Comparison of ENCODE assay signal across 8 mouse cellular contexts in the genomic region with DNA sequence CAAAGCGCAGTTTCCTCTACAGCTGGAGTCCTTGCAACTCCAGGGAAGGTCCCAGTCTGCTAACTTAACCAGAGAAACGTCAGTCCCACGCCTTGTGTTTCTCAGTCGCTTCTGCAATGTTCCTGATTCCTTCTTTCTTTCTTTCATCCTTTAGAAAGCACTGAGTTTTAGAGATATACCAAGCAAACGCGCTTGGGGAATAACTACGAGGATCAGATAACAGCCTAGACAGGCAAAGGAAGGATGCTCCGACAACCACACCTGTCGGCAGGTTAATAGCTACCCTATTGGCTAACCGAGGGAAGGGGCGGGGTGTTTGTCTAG. TPM values are rescaled to one million over a fixed set of nuclear protein-coding genes. Genes with fewer than 3 reads are reported as not detected.
A peak's percentile ranks its signal among the peaks of the same experiment; 100 is the strongest.
DNase-seq lines count a peak whose midpoint lies in the region; ATAC-seq lines count a peak whose summit lies in the region.

No protein-coding gene starts in this region.

- no peak for ATAC-seq in lung, embryonic 15.5 days (ENCODE audit: borderline replicate concordance, extremely low read depth, low FRiP score, low TSS enrichment)
- ATAC-seq in embryonic facial prominence, embryonic 13.5 days (ENCODE audit: insufficient number of reproducible peaks, insufficient read depth, low FRiP score, low TSS enrichment, low read depth): no peak
- ATAC-seq in hindbrain, embryonic 13.5 days (ENCODE audit: low FRiP score): peak; percentile 0; the same call in 1 of the 2 replicates

- H3K4me3 ChIP-seq in lung, embryonic 15.5 days: peak overlapping the region; percentile 88
- H3K4me3 ChIP-seq in embryonic facial prominence, embryonic 13.5 days: peak overlapping the region; percentile 97
- peak overlapping the region; percentile 43 for H3K4me3 ChIP-seq in hindbrain, embryonic 13.5 days
- H3K4me3 ChIP-seq in macrophage (ENCODE audit: inconsistent target): peak overlapping the region; percentile 41

- peak overlapping the region; percentile 64 for H3K4me2 ChIP-seq in lung, embryonic 15.5 days
- H3K4me2 ChIP-seq in embryonic facial prominence, embryonic 13.5 days: peak overlapping the region; percentile 58
- H3K4me2 ChIP-seq in hindbrain, embryonic 13.5 days: peak overlapping the region; percentile 64

- no peak overlapping the region for H3K9ac ChIP-seq in lung, embryonic 15.5 days
- no peak overlapping the region for H3K9ac ChIP-seq in embryonic facial prominence, embryonic 13.5 days
- peak overlapping the region; percentile 35; the same call in 1 of the 2 replicates for H3K9ac ChIP-seq in hindbrain, embryonic 13.5 days

- under 1% methylated on average over 11 of the region's 11 CpGs for WGBS in lung, embryonic 15.5 days
- 1% methylated on average over 11 of the region's 11 CpGs for WGBS in embryonic facial prominence, embryonic 13.5 days
- 3% methylated on average over 11 of the region's 11 CpGs for WGBS in hindbrain, embryonic 13.5 days
- 0% methylated on average over 11 of the region's 11 CpGs for WGBS in macrophage (ENCODE audit: missing documents)

- no peaks in the 10 kb centered on the region for H3K9me3 ChIP-seq in lung, embryonic 15.5 days
- no peaks in the 10 kb centered on the region for H3K9me3 ChIP-seq in embryonic facial prominence, embryonic 13.5 days
- H3K9me3 ChIP-seq in hindbrain, embryonic 13.5 days: no peaks in the 10 kb centered on the region

- no peak for DNase-seq in lung, postnatal 25 days (ENCODE audit: low spot score)
- DNase-seq in thymus, postnatal 36 days: peak; percentile 93 to 94
- DNase-seq in adipocyte (ENCODE audit: low spot score): no peak
- no peak for DNase-seq in layer of hippocampus, adult 9-11 months

- H3K27ac ChIP-seq in lung, embryonic 15.5 days: peak overlapping the region; percentile 82
- no peak overlapping the region; the same call in 1 of the 2 replicates for H3K27ac ChIP-seq in embryonic facial prominence, embryonic 13.5 days
- H3K27ac ChIP-seq in hindbrain, embryonic 13.5 days: peak overlapping the region; percentile 58; the same call in 1 of the 2 replicates
- H3K27ac ChIP-seq in macrophage: peak overlapping the region; percentile 46

- H3K36me3 ChIP-seq in lung, embryonic 15.5 days: peaks cover 32% of the 10 kb centered on the region
- H3K36me3 ChIP-seq in embryonic facial prominence, embryonic 13.5 days: peaks cover 27% of the 10 kb centered on the region
- H3K36me3 ChIP-seq in hindbrain, embryonic 13.5 days: peaks cover 25% of the 10 kb centered on the region
- H3K36me3 ChIP-seq in macrophage (ENCODE audit: inconsistent target): peaks cover 25% of the 10 kb centered on the region; the same call in 1 of the 2 replicates

- peaks cover 33% of the 10 kb centered on the region for H3K4me1 ChIP-seq in lung, embryonic 15.5 days
- peaks cover 27% of the 10 kb centered on the region for H3K4me1 ChIP-seq in embryonic facial prominence, embryonic 13.5 days
- peaks cover 43% of the 10 kb centered on the region for H3K4me1 ChIP-seq in hindbrain, embryonic 13.5 days (replicated peaks)

- H3K79me2 ChIP-seq in macrophage (ENCODE audit: inconsistent target): peaks cover 37% of the 10 kb centered on the region

- H3K27me3 ChIP-seq in lung, embryonic 15.5 days: no peaks in the 10 kb centered on the region
- no peaks in the 10 kb centered on the region for H3K27me3 ChIP-seq in embryonic facial prominence, embryonic 13.5 days
- H3K27me3 ChIP-seq in hindbrain, embryonic 13.5 days: no peaks in the 10 kb centered on the region; the same call in 1 of the 2 replicates

RNA-seq across cellular contexts. Expression of a gene that starts 0.8 kb away (rescaled TPM):
- 51.4 TPM in 2 replicates for polyA plus RNA-seq in lung, embryonic 15.5 days (2015; fragmentation: Nextera tagmentation; extraction: Ambion mirVana)
- 65.6 and 66.0 TPM in 2 replicates for polyA plus RNA-seq in embryonic facial prominence, embryonic 13.5 days (2015; fragmentation: Nextera tagmentation; extraction: Ambion mirVana)
- polyA plus RNA-seq in hindbrain, embryonic 13.5 days (2015; fragmentation: Nextera tagmentation; extraction: Ambion mirVana): 47.1 and 49.9 TPM in 2 replicates
- 100 to 1,000 TPM in 7 of 26 experiments, 10 to 100 TPM in 19; 35.3 to 142 (median 84.0) TPM for total RNA-seq in macrophage (2018; cell fraction: chromatin; rRNA removed)
- 10 to 100 TPM; 15.3 to 44.9 (median 38.9) TPM for total RNA-seq in macrophage (2018; cell fraction: cytosol; rRNA removed)
- 10 to 100 TPM; 29.8 to 82.8 (median 46.2) TPM for total RNA-seq in macrophage (2018; cell fraction: nucleus; rRNA removed)
- 28.4 to 47.4 TPM (median 36.0 TPM) in 3 replicates for polyA plus RNA-seq in macrophage (2018)

RNA-seq across cellular contexts. Expression of a gene that starts 14.5 kb away (rescaled TPM):
- 104 and 105 TPM in 2 replicates for polyA plus RNA-seq in lung, embryonic 15.5 days (2015; fragmentation: Nextera tagmentation; extraction: Ambion mirVana)
- 114 and 122 TPM in 2 replicates for polyA plus RNA-seq in embryonic facial prominence, embryonic 13.5 days (2015; fragmentation: Nextera tagmentation; extraction: Ambion mirVana)
- 99.1 and 105 TPM in 2 replicates for polyA plus RNA-seq in hindbrain, embryonic 13.5 days (2015; fragmentation: Nextera tagmentation; extraction: Ambion mirVana)
- 10 to 100 TPM; 13.8 to 68.0 (median 43.5) TPM for total RNA-seq in macrophage (2018; cell fraction: chromatin; rRNA removed)
- total RNA-seq in macrophage (2018; cell fraction: cytosol; rRNA removed): 10 to 100 TPM; 28.7 to 48.7 (median 39.8) TPM
- total RNA-seq in macrophage (2018; cell fraction: nucleus; rRNA removed): 10 to 100 TPM; 11.9 to 64.8 (median 31.5) TPM
- 35.3 to 71.0 TPM (median 40.2 TPM) in 3 replicates for polyA plus RNA-seq in macrophage (2018)

RNA-seq across cellular contexts. Expression of a gene that starts 14.6 kb away (rescaled TPM):
- polyA plus RNA-seq in lung, embryonic 15.5 days (2015; fragmentation: Nextera tagmentation; extraction: Ambion mirVana): 27.6 and 29.5 TPM in 2 replicates
- polyA plus RNA-seq in embryonic facial prominence, embryonic 13.5 days (2015; fragmentation: Nextera tagmentation; extraction: Ambion mirVana): 29.6 and 31.2 TPM in 2 replicates
- polyA plus RNA-seq in hindbrain, embryonic 13.5 days (2015; fragmentation: Nextera tagmentation; extraction: Ambion mirVana): 32.9 and 37.4 TPM in 2 replicates
- total RNA-seq in macrophage (2018; cell fraction: chromatin; rRNA removed): 10 to 100 TPM in 22 of 26 experiments, 1 to 10 TPM in 4; 4.5 to 53.8 (median 25.3) TPM
- 10 to 100 TPM; 11.7 to 25.0 (median 21.2) TPM for total RNA-seq in macrophage (2018; cell fraction: cytosol; rRNA removed)
- total RNA-seq in macrophage (2018; cell fraction: nucleus; rRNA removed): 10 to 100 TPM in 23 of 26 experiments, 1 to 10 TPM in 3; 7.5 to 37.3 (median 19.6) TPM
- 16.1 to 19.8 TPM (median 18.6 TPM) in 3 replicates for polyA plus RNA-seq in macrophage (2018)

RNA-seq across cellular contexts. Expression of a gene that starts 21.3 kb away (rescaled TPM):
- polyA plus RNA-seq in lung, embryonic 15.5 days (2015; fragmentation: Nextera tagmentation; extraction: Ambion mirVana): 15.0 and 15.8 TPM in 2 replicates
- polyA plus RNA-seq in embryonic facial prominence, embryonic 13.5 days (2015; fragmentation: Nextera tagmentation; extraction: Ambion mirVana): 20.0 and 20.6 TPM in 2 replicates
- 15.8 and 16.3 TPM in 2 replicates for polyA plus RNA-seq in hindbrain, embryonic 13.5 days (2015; fragmentation: Nextera tagmentation; extraction: Ambion mirVana)
- total RNA-seq in macrophage (2018; cell fraction: chromatin; rRNA removed): 10 to 100 TPM in 6 of 26 experiments, 1 to 10 TPM in 20; 3.2 to 15.2 (median 8.5) TPM
- 10 to 100 TPM; 12.0 to 22.7 (median 15.8) TPM for total RNA-seq in macrophage (2018; cell fraction: cytosol; rRNA removed)
- total RNA-seq in macrophage (2018; cell fraction: nucleus; rRNA removed): 10 to 100 TPM in 8 of 26 experiments, 1 to 10 TPM in 18; 4.5 to 12.7 (median 7.7) TPM
- polyA plus RNA-seq in macrophage (2018): 13.7 to 21.9 TPM (median 15.4 TPM) in 3 replicates

RNA-seq across cellular contexts. Expression of a gene that starts 27.1 kb away (rescaled TPM):
- polyA plus RNA-seq in lung, embryonic 15.5 days (2015; fragmentation: Nextera tagmentation; extraction: Ambion mirVana): 479 and 491 TPM in 2 replicates
- polyA plus RNA-seq in embryonic facial prominence, embryonic 13.5 days (2015; fragmentation: Nextera tagmentation; extraction: Ambion mirVana): 427 and 457 TPM in 2 replicates
- 481 and 487 TPM in 2 replicates for polyA plus RNA-seq in hindbrain, embryonic 13.5 days (2015; fragmentation: Nextera tagmentation; extraction: Ambion mirVana)
- 10 to 100 TPM in 18 of 26 experiments, 1 to 10 TPM in 7, not detected in 1; 4.2 to 40.1 (median 16.0) TPM for total RNA-seq in macrophage (2018; cell fraction: chromatin; rRNA removed)
- 100 to 1,000 TPM; 184 to 392 (median 252) TPM for total RNA-seq in macrophage (2018; cell fraction: cytosol; rRNA removed)
- 100 to 1,000 TPM in 5 of 26 experiments, 10 to 100 TPM in 21; 15.3 to 158 (median 60.8) TPM for total RNA-seq in macrophage (2018; cell fraction: nucleus; rRNA removed)
- 207 to 248 TPM (median 217 TPM) in 3 replicates for polyA plus RNA-seq in macrophage (2018)

Comparison
In these comparisons a context has a peak if more than half of its experiments do, and no peak if none do; other contexts are left out.
1. H3K4me3 ChIP-seq: peak in every context shown above with its lines; median percentile 97 in embryonic facial prominence, embryonic 13.5 days; 88 in lung, embryonic 15.5 days; 43 in hindbrain, embryonic 13.5 days; 41 in macrophage.
2. DNase-seq: peak in thymus, postnatal 36 days (2 of 2); none in lung, postnatal 25 days (single experiment), adipocyte (single experiment) and layer of hippocampus, adult 9-11 months (single experiment).
3. Peak in every context shown above with its lines, with median percentiles within 50 percentile points of each other: H3K4me2 ChIP-seq.